Mouse (Mus musculus) cerebellum, postnatal 25 days (tissue): Measurements from ENCODE around the gene Nfam1.
"Not testable (repeated sequence)": the region's sequence is repeated elsewhere in the genome, so short reads cannot be mapped to it uniquely, and the experiment has no call there.

Source experiments
- DNase-seq, 2 experiments: peaks; one replicate each; pipeline ENCODE4 v3.0.0; 2021; ENCODE audit warnings: mixed read lengths in 2 of 2

Gene Nfam1

GRCm38 (mm10) chr15:83032981-83033541 is at the start of gene Nfam1:
TSS of gene Nfam1 (minus strand) at chr15:83033306.
- DNase-seq, result peak; percentile 14 to 27

GRCm38 (mm10) chr15:83075607-83076525 is 42.8 kb upstream of the Nfam1 start:
- no peak for DNase-seq

- DNase-seq, result peak; percentile 19 to 42
These were observed 41.1 kb upstream of the Nfam1 start for GRCm38 (mm10) chr15:83074179-83074578.

GRCm38 (mm10) chr15:83071752-83072151 is 38.6 kb upstream of the Nfam1 start:
- DNase-seq, result no peak

- DNase-seq, result no peak
These were observed 37.8 kb upstream of the Nfam1 start for GRCm38 (mm10) chr15:83070942-83071341.

GRCm38 (mm10) chr15:83068270-83068669 is 35.2 kb upstream of the Nfam1 start:
- no peak for DNase-seq

- DNase-seq, result peak; percentile 76 to 81
These were observed 32.4 kb upstream of the Nfam1 start for GRCm38 (mm10) chr15:83065543-83065942.

- not testable (repeated sequence) for DNase-seq
These were observed 29.5 kb upstream of the Nfam1 start for GRCm38 (mm10) chr15:83062582-83062981.

- no peak for DNase-seq
These were observed 28.6 kb upstream of the Nfam1 start for GRCm38 (mm10) chr15:83061689-83062088.

- no peak for DNase-seq
These were observed 26.1 kb upstream of the Nfam1 start for GRCm38 (mm10) chr15:83059233-83059660.

- DNase-seq, result no peak
These were observed 24.4 kb upstream of the Nfam1 start for GRCm38 (mm10) chr15:83057533-83057932.

GRCm38 (mm10) chr15:83056378-83057083 is 23.4 kb upstream of the Nfam1 start:
- peak; percentile 47 to 48 for DNase-seq

GRCm38 (mm10) chr15:83055569-83055968 is 22.5 kb upstream of the Nfam1 start:
- DNase-seq, result no peak

- no peak for DNase-seq
These were observed 20.2 kb upstream of the Nfam1 start for GRCm38 (mm10) chr15:83053261-83053660.

- no peak for DNase-seq
These were observed 19.4 kb upstream of the Nfam1 start for GRCm38 (mm10) chr15:83052341-83053104.

GRCm38 (mm10) chr15:83046730-83047129 is 13.6 kb upstream of the Nfam1 start:
- no peak for DNase-seq

- DNase-seq, result no peak
These were observed 13.2 kb upstream of the Nfam1 start for GRCm38 (mm10) chr15:83046308-83046707.

GRCm38 (mm10) chr15:83045565-83045964 is 12.5 kb upstream of the Nfam1 start:
- not testable (repeated sequence) for DNase-seq

GRCm38 (mm10) chr15:83043362-83043708 is 10.2 kb upstream of the Nfam1 start:
- DNase-seq, result no peak

- DNase-seq, result no peak
These were observed 9.7 kb upstream of the Nfam1 start for GRCm38 (mm10) chr15:83042655-83043361.

GRCm38 (mm10) chr15:83040156-83040555 is 7.0 kb upstream of the Nfam1 start:
- no peak for DNase-seq

- no peak for DNase-seq
These were observed 5.7 kb upstream of the Nfam1 start for GRCm38 (mm10) chr15:83038812-83039211.
